Mouse (Mus musculus): ENCODE results near the gene Apobec3.
"Not testable (repeated sequence)": the region's sequence is repeated elsewhere in the genome, so short reads cannot be mapped to it uniquely, and the experiment has no call there.

Gene Apobec3

DNA sequence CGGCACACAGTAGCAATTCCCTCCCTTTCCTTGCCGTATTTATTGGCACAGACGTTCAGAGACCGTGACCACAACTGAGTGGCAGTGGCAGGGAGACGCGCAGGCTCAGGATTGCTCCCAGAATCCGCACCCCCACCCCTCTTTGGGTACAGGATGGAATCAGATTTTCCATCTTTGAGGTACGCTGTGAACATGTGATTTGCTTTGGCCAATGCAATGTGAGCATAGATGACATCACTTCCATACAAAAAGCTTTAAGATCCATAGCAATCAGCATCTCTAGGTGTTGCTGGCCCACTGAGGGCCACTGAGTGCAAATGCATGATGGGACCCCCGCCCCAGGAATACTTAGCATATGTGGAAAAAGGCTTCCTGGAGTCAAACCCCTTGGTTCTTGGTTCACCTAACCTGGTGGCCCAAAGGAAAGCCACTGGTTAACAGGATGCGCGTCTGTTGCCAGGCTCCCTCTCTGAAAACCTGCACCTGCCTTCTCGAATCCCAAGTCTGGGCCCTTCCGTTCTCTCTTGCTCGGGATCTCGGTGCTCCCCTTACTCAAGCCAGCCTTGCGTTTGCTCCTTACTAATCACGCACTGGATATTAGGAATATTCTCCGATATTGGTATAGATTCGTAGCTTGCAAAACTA lies 8.7 kb upstream of the Apobec3 start:
- POLR2A ChIA-PET: interaction anchor here (0.6 to 21.8 kb wide), 69 partner anchors 8 to 377 kb away, joined by 3 to 271 read pairs (median 4); partner anchors contain the start of genes Apobec3 (in 2 of the 4), Cbx7 (in 2 of the 4), Atf4 (in 1 of the 4) and Cbx6 (in 1 of the 4)
- CTCF ChIA-PET: interaction anchor here (0.6 to 2.7 kb wide), 28 partner anchors 9 to 286 kb away, joined by 3 to 22 read pairs (median 4); partner anchors contain the start of genes Apobec3 (in 2 of the 4), Cby1 (in 1 of the 4), Fam227a (in 1 of the 4) and Npcd (in 1 of the 4)

- ChIA-PET POLR2A (interaction anchor here (0.6 to 21.8 kb wide), 71 partner anchors 9 to 779 kb away, joined by 3 to 271 read pairs (median 4); partner anchors contain the start of genes Apobec3 (in 2 of the 4), Cbx7 (in 2 of the 4), Atf4 (in 1 of the 4) and Cbx6 (in 1 of the 4)), CTCF (interaction anchor here (0.5 to 2.7 kb wide), 29 partner anchors 8 to 369 kb away, joined by 3 to 22 read pairs (median 4); partner anchors contain the start of genes Apobec3 (in 2 of the 4), Cby1 (in 1 of the 4), Fam227a (in 1 of the 4) and Npcd (in 1 of the 4))
Measured at GRCm38 (mm10) chr15:79883352-79883822, 8.1 kb upstream of the Apobec3 start.

DNA sequence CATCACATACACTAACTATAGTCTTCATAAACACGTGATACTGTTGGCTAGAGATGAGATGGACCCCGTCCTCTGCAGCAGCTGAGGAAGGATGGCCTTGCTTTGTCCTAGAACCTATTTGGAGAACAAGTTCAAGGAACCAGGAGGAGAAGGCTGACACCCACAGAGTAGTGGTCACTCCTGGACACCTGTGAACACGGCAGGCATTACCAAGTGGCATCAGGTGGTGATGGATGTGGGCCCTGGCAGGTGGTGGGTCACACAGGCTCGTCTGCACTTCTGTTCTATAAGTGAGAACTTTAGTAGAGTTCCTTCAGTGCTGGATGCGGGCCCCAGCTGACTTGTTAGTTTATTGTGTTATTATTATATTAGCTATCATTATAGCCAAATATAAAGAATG lies 6.6 kb upstream of the Apobec3 start:
- POLR2A ChIA-PET: interaction anchor here (0.5 to 21.8 kb wide), 13 partner anchors 8 to 349 kb away, joined by 3 to 271 read pairs (median 4); partner anchors contain the start of genes Apobec3 (in 1 of the 4), Cbx7 (in 1 of the 4) and Mief1 (in 1 of the 4)
- CTCF ChIA-PET: interaction anchor here in 3 of 4 experiments (0.7 to 1.6 kb wide), 4 partner anchors 19 to 131 kb away, joined by 3 to 4 read pairs (median 3); no protein-coding TSS in a partner anchor

- CTCF ChIA-PET: interaction anchor here (0.6 to 3.1 kb wide), 54 partner anchors 9 to 1057 kb away, joined by 3 to 22 read pairs (median 4); partner anchors contain the start of genes Cbx6 (in 1 of the 4), Cby1 (in 1 of the 4), Fam227a (in 1 of the 4) and Npcd (in 1 of the 4)
- POLR2A ChIA-PET: interaction anchor here (0.5 to 21.8 kb wide), 93 partner anchors 7 to 364 kb away, joined by 3 to 271 read pairs (median 5); partner anchors contain the start of genes Cbx7 (in 3 of the 4), Atf4 (in 1 of the 4), Gtpbp1 (in 1 of the 4) and Npcd (in 1 of the 4)
Measured at GRCm38 (mm10) chr15:79892213-79892541, 718 bp downstream of the Apobec3 start.

GRCm38 (mm10) chr15:79892995-79893823 lies 1.8 kb downstream of the Apobec3 start:
- CTCF ChIA-PET: interaction anchor here in 3 of 4 experiments (0.8 to 3.1 kb wide), 23 partner anchors 8 to 234 kb away, joined by 3 to 22 read pairs (median 6); partner anchors contain the start of genes Cby1 (in 1 of the 3) and Fam227a (in 1 of the 3)

DNA sequence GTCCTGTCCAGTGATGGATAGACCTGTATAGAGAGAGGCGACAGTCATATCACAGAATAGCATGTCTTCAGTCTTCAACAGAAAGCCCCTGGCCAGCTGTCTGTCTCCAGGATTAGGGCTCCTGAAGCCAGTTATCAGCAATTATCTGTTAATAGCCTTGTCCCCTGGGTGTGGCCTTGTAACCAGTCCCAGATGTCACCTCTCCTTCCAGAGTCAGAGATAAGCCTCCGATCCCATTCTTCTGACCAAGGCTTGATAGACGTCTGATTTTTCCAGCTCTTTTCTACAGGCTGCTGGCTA lies 2.3 kb downstream of the Apobec3 start:
- POLR2A ChIA-PET: interaction anchor here (0.7 to 21.8 kb wide), 30 partner anchors 6 to 221 kb away, joined by 3 to 271 read pairs (median 14); partner anchors contain the start of gene Cbx7 (in 1 of the 4)
- CTCF ChIA-PET: interaction anchor here in 2 of 4 experiments (2.9 to 3.1 kb wide), 3 partner anchors 11 to 16 kb away, joined by 10 to 22 read pairs (median 15); no protein-coding TSS in a partner anchor

More at GRCm38 (mm10) chr15:79892995-79893823, 1.8 kb downstream of the Apobec3 start:
- POLR2A ChIA-PET: interaction anchor here (0.7 to 21.8 kb wide), 76 partner anchors 6 to 362 kb away, joined by 3 to 271 read pairs (median 6); partner anchors contain the start of genes Cbx7 (in 3 of the 4), Atf4 (in 1 of the 4) and Gtpbp1 (in 1 of the 4)

DNA sequence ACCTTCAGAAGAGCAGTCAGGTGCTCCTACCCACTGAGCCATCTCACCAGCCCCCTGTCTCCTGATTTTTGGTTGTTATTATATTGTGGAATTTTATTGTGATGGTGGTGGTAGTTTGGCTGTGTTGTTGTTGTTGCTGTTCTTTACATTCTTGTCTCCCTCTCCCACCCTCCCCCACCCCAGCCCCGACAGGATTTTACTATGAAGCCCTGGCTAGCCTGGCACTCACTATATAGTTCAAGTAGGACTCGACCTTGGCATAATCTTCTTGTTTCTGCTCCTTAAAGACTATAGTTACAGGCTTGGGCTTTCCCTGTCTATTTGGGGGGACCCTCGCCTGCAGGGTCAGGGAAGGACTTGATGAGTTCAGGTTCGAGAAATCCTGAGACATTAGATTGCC lies 2.9 kb downstream of the Apobec3 start:
- ChIA-PET CTCF (interaction anchor here in 2 of 4 experiments (2.9 to 3.1 kb wide), 2 partner anchors 11 kb away, joined by 10 to 22 read pairs; no protein-coding TSS in a partner anchor), POLR2A (interaction anchor here in 3 of 4 experiments (1.1 to 21.8 kb wide), 19 partner anchors 5 to 77 kb away, joined by 3 to 271 read pairs (median 21); partner anchors contain the start of genes Apobec3 (in 1 of the 3) and Cbx7 (in 1 of the 3))

GRCm38 (mm10) chr15:79895221-79896079 lies 4.0 kb downstream of the Apobec3 start:
- CTCF ChIA-PET: not testable (repeated sequence)
- POLR2A ChIA-PET: interaction anchor here in 3 of 4 experiments (0.7 to 10.4 kb wide), 15 partner anchors 9 to 183 kb away, joined by 3 to 271 read pairs (median 4); partner anchors contain the start of gene Apobec3 (in 1 of the 3)

GRCm38 (mm10) chr15:79896080-79896725 lies 4.7 kb downstream of the Apobec3 start:
- ChIA-PET CTCF (no interaction called here), POLR2A (interaction anchor here in 3 of 4 experiments (0.6 to 10.4 kb wide), 12 partner anchors 8 to 182 kb away, joined by 3 to 271 read pairs (median 4); partner anchors contain the start of gene Apobec3 (in 1 of the 3))

DNA sequence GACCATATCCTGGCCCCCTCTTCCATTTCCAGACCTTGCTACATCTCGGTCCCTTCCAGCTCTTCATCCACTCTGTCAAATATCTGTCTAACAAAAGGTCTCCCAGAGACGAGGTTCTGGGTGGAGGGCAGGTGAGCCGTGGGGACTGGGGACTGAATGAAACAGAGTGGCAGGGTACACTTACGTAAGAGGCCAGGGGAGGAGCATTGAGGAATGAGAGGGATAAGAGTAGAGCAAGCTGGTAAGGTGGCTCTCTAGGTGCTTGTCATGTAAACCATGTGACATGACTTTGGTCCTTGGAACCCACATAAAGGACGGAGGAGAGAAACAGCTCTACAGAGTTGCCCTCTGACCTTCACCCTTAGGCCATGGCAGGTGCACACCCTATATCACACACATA lies 7.5 kb downstream of the Apobec3 start:
- POLR2A ChIA-PET: interaction anchor here in 3 of 4 experiments (0.7 to 11.2 kb wide), 19 partner anchors 10 to 359 kb away, joined by 3 to 271 read pairs (median 4); partner anchors contain the start of gene Apobec3 (in 1 of the 3)
- CTCF ChIA-PET: interaction anchor here in 1 of 4 experiments (0.6 kb wide), 1 partner anchor 28 kb away, joined by 3 read pairs; no protein-coding TSS in a partner anchor

GRCm38 (mm10) chr15:79899828-79900510 lies 8.5 kb downstream of the Apobec3 start:
- ChIA-PET POLR2A (interaction anchor here (0.5 to 11.2 kb wide), 39 partner anchors 7 to 1150 kb away, joined by 3 to 271 read pairs (median 4); partner anchors contain the start of gene Apobec3 (in 2 of the 4)), CTCF (interaction anchor here in 2 of 4 experiments (0.8 to 4.0 kb wide), 3 partner anchors 8 to 241 kb away, joined by 3 to 14 read pairs (median 3); partner anchors contain the start of genes Apobec3 (in 1 of the 2) and Fam227a (in 1 of the 2))

DNA sequence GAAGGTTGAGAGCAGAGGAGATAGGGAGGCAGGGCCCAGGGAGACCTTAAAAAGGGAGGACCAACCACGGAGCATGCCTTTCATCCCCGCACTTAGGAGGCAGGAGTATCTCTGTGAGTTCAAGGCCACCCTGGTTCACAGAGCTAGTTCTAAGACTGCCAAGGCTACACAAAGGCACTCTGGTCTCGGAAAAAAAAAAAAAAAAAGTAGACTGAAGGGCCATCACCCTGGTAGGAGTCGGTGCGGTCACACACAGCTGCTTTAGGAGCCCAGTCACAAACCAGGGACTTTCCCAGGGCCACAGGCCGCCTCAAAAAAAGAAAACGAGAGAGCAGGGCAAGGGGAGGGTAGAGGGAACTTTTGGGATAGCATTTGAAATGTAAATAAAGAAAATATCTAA lies 9.3 kb downstream of the Apobec3 start:
- ChIA-PET POLR2A (interaction anchor here (0.5 to 11.2 kb wide), 39 partner anchors 8 to 354 kb away, joined by 3 to 271 read pairs (median 4); partner anchors contain the start of genes Apobec3 (in 2 of the 4) and Atf4 (in 1 of the 4)), CTCF (interaction anchor here in 3 of 4 experiments (0.6 to 4.0 kb wide), 11 partner anchors 8 to 790 kb away, joined by 3 to 14 read pairs (median 3); partner anchors contain the start of gene Apobec3 (in 2 of the 3))

DNA sequence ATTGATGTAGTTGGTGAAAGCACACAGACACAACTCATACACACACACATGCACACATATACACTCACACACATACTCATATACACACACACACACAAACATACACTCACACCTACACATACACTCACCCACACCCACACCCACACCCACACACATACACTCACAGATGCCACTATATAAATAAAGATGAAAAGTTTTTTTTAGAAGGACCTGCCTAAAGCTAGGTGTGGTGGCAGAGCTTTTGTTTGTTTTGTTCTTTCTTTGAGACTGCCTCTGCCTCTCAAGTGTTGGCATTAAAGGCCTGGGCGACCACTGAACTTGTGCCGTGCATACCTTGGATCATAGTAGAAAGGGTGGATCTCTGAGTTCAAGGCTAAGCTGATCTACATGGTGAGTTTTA lies 9.9 kb downstream of the Apobec3 start:
- ChIA-PET POLR2A (interaction anchor here (0.6 to 11.2 kb wide), 38 partner anchors 9 to 353 kb away, joined by 3 to 271 read pairs (median 4); partner anchors contain the start of genes Apobec3 (in 2 of the 4) and Atf4 (in 1 of the 4)), CTCF (interaction anchor here in 3 of 4 experiments (0.6 to 4.0 kb wide), 9 partner anchors 9 to 790 kb away, joined by 3 to 14 read pairs (median 3); partner anchors contain the start of gene Apobec3 (in 2 of the 3))

DNA sequence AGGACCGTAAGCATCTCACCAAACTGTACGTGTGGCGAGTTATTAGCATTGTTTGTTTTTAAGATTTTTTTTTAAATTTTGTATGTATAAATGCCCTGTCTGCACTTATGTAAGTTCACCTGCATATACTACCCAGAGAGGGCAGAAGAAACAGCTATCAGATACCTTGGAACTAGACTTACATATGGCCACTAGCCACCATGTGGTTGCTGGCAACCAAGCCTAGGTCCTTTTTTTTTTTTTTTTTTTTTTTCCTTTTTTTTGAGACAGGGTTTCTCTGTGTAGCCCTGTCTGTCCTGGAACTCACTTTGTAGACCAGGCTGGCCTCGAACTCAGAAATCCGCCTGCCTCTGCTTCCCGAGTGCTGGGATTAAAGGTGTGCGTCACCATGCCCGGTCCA lies 11.6 kb downstream of the Apobec3 start:
- ChIA-PET CTCF (interaction anchor here in 3 of 4 experiments (0.5 to 4.0 kb wide), 4 partner anchors 11 to 56 kb away, joined by 3 to 14 read pairs (median 5); partner anchors contain the start of gene Apobec3 (in 1 of the 3)), POLR2A (interaction anchor here (0.6 to 11.2 kb wide), 44 partner anchors 8 to 981 kb away, joined by 3 to 271 read pairs (median 5); partner anchors contain the start of genes Apobec3 (in 2 of the 4), Atf4 (in 2 of the 4) and Rps19bp1 (in 1 of the 4))
